20 mouse cellular contexts compared by ENCODE assay signal in genomic region chr12:113426636-113427035, GRCm38 (mm10).
DNase-seq lines count a peak whose midpoint lies in the region; ATAC-seq and TF ChIP-seq lines count a peak whose summit lies in the region.
"Had no signal": no experiment of that assay in that cellular context is flagged by ENCODE, and none has a peak within 500 bp of the region (broad histone marks: within the 10 kb centered on the region; RNA-seq: fewer than 3 reads in every experiment).

No protein-coding gene starts in this region.

- 70% methylated on average over 4 of the region's 4 CpGs for WGBS in heart, adult 2 months
- 89% methylated on average over 4 of the region's 4 CpGs for WGBS in midbrain, embryonic 14.5 days
- 93% methylated on average over 4 of the region's 4 CpGs for WGBS in midbrain, embryonic 16.5 days

- no peaks in the 10 kb centered on the region for H3K27me3 ChIP-seq in heart, adult 2 months (ENCODE audit: control insufficient read depth, insufficient read depth, low read length)
- no peaks in the 10 kb centered on the region for H3K27me3 ChIP-seq in midbrain, embryonic 14.5 days (ENCODE audit: control insufficient read depth, insufficient read depth, low read length)
- H3K27me3 ChIP-seq in midbrain, embryonic 16.5 days (ENCODE audit: control insufficient read depth, insufficient read depth, low read depth, low read length) = no peaks in the 10 kb centered on the region
- H3K27me3 ChIP-seq: embryonic facial prominence, embryonic 13.5 days; midbrain, embryonic 13.5 days had no signal

- no peak for ATAC-seq in midbrain, embryonic 14.5 days (ENCODE audit: low FRiP score, low TSS enrichment)
- ATAC-seq in midbrain, embryonic 16.5 days = no peak
- ATAC-seq: forebrain, postnatal 0 days; intestine, postnatal 0 days; midbrain, embryonic 13.5 days had no signal

- no peak overlapping the region for H3K4me2 ChIP-seq in midbrain, embryonic 14.5 days (ENCODE audit: low read length)
- no peak overlapping the region for H3K4me2 ChIP-seq in midbrain, embryonic 16.5 days (ENCODE audit: low read length)
- H3K4me2 ChIP-seq: embryonic facial prominence, embryonic 13.5 days; hindbrain, embryonic 14.5 days; lung, embryonic 14.5 days; midbrain, embryonic 13.5 days had no signal

- peak; percentile 79 for DNase-seq in heart, adult 11 months
- no peak for DNase-seq in heart, adult 2 months
- peak; percentile 68 to 76 for DNase-seq in B cell, adult 2 months
- peak; percentile 69 for DNase-seq in induced T-regulatory cell, adult 2 months (ENCODE audit: low read depth)
- DNase-seq in thymus, postnatal 10 days (ENCODE audit: low spot score in 2 of 2) = peak; percentile 17 to 24
- no peak for DNase-seq in midbrain, embryonic 14.5 days
- DNase-seq in left cerebral cortex, postnatal 14 days (ENCODE audit: low spot score in 2 of 2) = no peak
- DNase-seq: cerebellum, adult 11 months; forebrain, postnatal 0 days; layer of hippocampus, postnatal 36 days; liver; lung, embryonic 14.5 days; right cerebral cortex, adult 18-20 months had no signal

- no peak overlapping the region for H3K9ac ChIP-seq in heart, adult 2 months (ENCODE audit: low read depth, low read length)
- no peak overlapping the region for H3K9ac ChIP-seq in midbrain, embryonic 14.5 days (replicated peaks; ENCODE audit: low read length)
- H3K9ac ChIP-seq in midbrain, embryonic 16.5 days (ENCODE audit: low read depth, low read length) = no peak overlapping the region
- H3K9ac ChIP-seq: embryonic facial prominence, embryonic 13.5 days; forebrain, postnatal 0 days; hindbrain, embryonic 14.5 days; lung, embryonic 14.5 days; midbrain, embryonic 13.5 days had no signal

- H3K9me3 ChIP-seq in midbrain, embryonic 14.5 days (ENCODE audit: control insufficient read depth, low read length) = peaks cover 13% of the 10 kb centered on the region; the same call in 1 of the 2 replicates
- peaks cover 11% of the 10 kb centered on the region; the same call in 1 of the 2 replicates for H3K9me3 ChIP-seq in midbrain, embryonic 16.5 days (replicated peaks; ENCODE audit: control insufficient read depth, low read length, poor library complexity, severe bottlenecking)
- H3K9me3 ChIP-seq: heart, embryonic 10.5 days had no signal

- TF ChIP-seq EP300 in heart, adult 2 months (IDR thresholded peaks at IDR 0.05; ENCODE audit: insufficient read depth, low read depth, low read length) = no peak

- TF ChIP-seq CTCF in heart, adult 2 months (IDR thresholded peaks at IDR 0.05) = no peak

- intact Hi-C loops in heart, adult 2 months (cut with DNase I) = no loop called here
- intact Hi-C loops in left cerebral cortex, postnatal 14 days (cut with DNase I) = no loop called here

- no peak overlapping the region for H3K4me3 ChIP-seq in heart, adult 2 months
- no peak overlapping the region for H3K4me3 ChIP-seq in midbrain, embryonic 14.5 days (replicated peaks; ENCODE audit: low read depth, low read length)
- H3K4me3 ChIP-seq in midbrain, embryonic 16.5 days (ENCODE audit: low read depth, low read length) = no peak overlapping the region
- H3K4me3 ChIP-seq: embryonic facial prominence, embryonic 13.5 days; heart, embryonic 10.5 days; midbrain, embryonic 13.5 days had no signal

- no peaks in the 10 kb centered on the region for H3K4me1 ChIP-seq in heart, adult 2 months (ENCODE audit: control insufficient read depth, insufficient read depth, low read length)
- H3K4me1 ChIP-seq in midbrain, embryonic 14.5 days (ENCODE audit: control insufficient read depth, insufficient read depth, low read length) = no peaks in the 10 kb centered on the region
- no peaks in the 10 kb centered on the region for H3K4me1 ChIP-seq in midbrain, embryonic 16.5 days (ENCODE audit: control insufficient read depth, insufficient read depth, low read length)
- H3K4me1 ChIP-seq: embryonic facial prominence, embryonic 13.5 days; heart, embryonic 10.5 days; midbrain, embryonic 13.5 days had no signal

- no peaks in the 10 kb centered on the region for H3K79me2 ChIP-seq in heart, adult 2 months (replicated peaks; ENCODE audit: control insufficient read depth, insufficient read depth, low read length)

- H3K27ac ChIP-seq in heart, adult 2 months = no peak overlapping the region; the same call in 1 of the 2 replicates
- H3K27ac ChIP-seq in midbrain, embryonic 14.5 days (replicated peaks; ENCODE audit: low read depth, low read length) = no peak overlapping the region
- no peak overlapping the region for H3K27ac ChIP-seq in midbrain, embryonic 16.5 days (ENCODE audit: low read length)
- H3K27ac ChIP-seq: embryonic facial prominence, embryonic 13.5 days; heart, embryonic 10.5 days; hindbrain, embryonic 14.5 days; kidney, postnatal 0 days; midbrain, embryonic 13.5 days had no signal

- H3K36me3 ChIP-seq in heart, adult 2 months (ENCODE audit: control insufficient read depth, insufficient read depth, low read length) = no peaks in the 10 kb centered on the region
- no peaks in the 10 kb centered on the region for H3K36me3 ChIP-seq in midbrain, embryonic 14.5 days (ENCODE audit: control insufficient read depth, insufficient read depth, low read length)
- no peaks in the 10 kb centered on the region for H3K36me3 ChIP-seq in midbrain, embryonic 16.5 days (ENCODE audit: control insufficient read depth, insufficient read depth, low read length)
- H3K36me3 ChIP-seq: embryonic facial prominence, embryonic 13.5 days; heart, embryonic 10.5 days; midbrain, embryonic 13.5 days had no signal

- no peak for TF ChIP-seq POLR2A in heart, adult 2 months (IDR thresholded peaks at IDR 0.05; ENCODE audit: insufficient read depth, low read depth, low read length)

Comparison
In these comparisons a context has a peak if more than half of its experiments do, and no peak if none do; other contexts are left out.
1. DNase-seq: peak in heart, adult 11 months (single experiment), B cell, adult 2 months (2 of 2), induced T-regulatory cell, adult 2 months (single experiment) and thymus, postnatal 10 days (2 of 2); none in heart, adult 2 months (0 of 2), midbrain, embryonic 14.5 days (single experiment) and left cerebral cortex, postnatal 14 days (0 of 2).